Mouse (Mus musculus) lung, postnatal 14 days (tissue): ENCODE measurements around the gene Atp6v0a1.

Experiments used
- DNase-seq: peaks from one replicate; pipeline ENCODE4 v3.0.0; 2021

Atp6v0a1 gene

DNA sequence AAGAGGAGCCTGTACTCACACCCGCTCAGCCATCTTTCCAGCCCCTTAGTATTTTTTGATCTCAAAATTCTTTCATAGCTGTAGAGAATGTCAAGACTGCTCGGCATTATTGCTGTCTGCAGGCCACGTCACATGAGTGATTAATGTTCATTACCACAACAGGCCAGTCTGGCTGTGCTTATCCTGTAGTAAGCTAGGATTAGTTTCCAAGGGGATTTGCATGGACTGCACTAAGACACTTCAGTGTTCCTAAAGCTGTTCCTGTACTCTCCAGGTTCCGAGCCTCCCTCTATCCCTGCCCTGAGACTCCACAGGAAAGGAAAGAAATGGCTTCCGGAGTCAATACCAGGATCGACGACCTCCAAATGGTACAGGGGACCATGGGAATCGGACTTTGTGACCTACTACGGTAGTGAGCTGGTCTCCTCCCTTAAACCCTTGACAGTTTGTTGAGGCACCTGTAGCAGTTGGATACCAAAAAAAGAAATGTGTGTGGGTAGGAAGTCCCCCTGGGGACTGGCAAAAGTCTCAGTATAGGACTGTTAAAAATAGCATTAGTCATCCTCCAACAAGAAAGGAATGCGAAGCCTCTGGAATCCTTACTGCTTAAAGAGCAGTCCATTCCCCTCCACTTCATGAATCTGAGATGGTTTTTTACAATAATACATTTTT, 21.0 kb downstream of the Atp6v0a1 start:
- DNase-seq = no peak

DNA sequence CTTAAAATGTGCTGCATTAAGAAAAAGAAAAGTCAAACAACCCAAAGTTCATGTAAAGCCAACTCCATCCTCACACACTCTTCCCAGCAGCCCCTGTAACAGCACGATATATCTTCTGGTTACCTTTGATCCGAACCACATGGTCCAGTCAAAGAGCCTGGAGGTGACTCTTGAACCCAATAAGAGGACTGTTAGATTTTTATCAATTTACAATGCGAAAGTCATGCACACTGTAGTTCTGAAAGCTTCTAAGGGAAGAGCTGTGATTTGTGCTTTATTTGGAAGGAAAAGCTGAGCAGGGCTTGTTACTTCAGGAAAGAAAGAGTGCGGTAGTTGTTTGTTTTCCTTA, 21.5 kb downstream of the Atp6v0a1 start:
- DNase-seq = no peak

DNA sequence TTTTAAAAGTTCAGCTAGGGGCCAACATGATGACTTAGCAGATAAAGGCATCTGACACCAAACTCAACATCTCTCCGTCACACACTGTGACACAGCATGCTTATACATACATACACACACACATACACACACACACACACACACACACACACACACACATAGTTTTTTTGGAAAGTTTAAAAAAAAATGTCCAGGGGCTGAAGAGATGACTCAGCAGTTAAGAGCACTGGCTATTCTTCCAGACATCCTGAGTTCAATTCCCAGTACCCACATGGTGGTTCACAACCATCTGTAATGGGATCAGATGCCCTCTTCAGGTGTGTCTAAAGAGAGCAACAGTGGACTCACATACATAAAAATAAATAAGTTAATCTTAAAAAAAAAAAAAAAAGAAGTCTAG, 22.2 kb downstream of the Atp6v0a1 start:
- no peak for DNase-seq

DNA sequence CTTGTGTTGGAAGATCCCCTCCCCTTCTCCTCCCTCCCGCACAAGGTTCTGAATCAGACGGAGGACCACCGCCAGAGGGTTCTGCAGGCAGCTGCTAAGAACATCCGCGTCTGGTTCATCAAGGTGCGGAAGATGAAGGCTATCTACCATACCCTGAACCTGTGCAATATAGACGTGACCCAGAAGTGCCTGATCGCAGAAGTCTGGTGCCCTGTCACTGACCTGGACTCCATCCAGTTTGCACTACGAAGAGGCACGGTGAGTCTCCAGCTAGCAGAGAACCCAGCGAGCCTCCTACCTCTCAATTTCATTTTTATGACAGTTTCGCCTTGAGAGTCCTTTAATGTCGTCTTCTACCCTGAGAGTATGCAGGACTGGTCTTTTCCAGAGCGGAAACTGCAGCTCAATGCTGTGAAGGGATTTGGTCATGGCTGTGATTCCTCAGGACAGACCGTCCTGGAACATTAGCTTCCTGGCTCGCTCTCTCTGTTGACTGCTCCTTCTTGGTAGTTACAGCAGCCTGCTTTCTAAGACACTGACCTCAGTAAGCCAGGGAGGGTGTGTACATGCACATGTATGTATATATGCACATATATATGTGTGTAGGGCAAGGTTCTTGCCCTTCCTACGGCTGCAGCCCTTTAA, 24.7 kb downstream of the Atp6v0a1 start:
- DNase-seq = no peak

DNA sequence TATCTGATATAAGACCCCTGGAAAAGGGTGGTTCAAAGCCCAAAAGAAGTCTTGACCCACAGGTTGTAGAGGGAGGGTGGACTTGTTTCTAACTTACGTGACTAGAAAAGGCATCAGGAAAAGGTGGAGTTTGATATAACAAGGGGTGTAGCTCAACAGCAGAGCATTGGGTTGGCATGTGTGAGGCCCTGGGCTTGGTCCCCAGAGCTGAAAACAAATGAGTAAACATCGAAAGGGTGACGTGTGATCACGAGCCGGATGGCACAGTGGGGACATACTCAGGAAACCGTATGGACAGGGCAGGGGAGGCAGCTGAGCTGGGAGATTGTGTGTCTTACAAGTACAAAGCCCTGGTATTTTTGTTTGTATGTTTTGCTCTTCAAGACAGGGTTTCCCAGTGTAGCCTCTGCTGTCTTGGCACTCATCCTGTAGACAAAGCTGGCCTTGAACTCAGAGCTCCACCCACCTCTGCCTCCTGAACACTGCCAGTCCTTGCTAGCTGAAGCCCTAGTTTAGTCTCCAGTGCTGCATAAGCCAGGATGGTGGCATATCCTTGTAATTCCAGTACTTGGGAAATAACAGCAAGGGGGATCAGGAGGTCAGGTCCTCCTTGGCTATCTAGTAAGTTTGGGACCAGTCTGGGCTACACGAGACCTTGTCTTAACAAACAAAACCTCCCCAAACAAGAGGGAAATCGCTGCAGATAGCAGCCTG, 25.5 kb downstream of the Atp6v0a1 start:
- DNase-seq = no peak

DNA sequence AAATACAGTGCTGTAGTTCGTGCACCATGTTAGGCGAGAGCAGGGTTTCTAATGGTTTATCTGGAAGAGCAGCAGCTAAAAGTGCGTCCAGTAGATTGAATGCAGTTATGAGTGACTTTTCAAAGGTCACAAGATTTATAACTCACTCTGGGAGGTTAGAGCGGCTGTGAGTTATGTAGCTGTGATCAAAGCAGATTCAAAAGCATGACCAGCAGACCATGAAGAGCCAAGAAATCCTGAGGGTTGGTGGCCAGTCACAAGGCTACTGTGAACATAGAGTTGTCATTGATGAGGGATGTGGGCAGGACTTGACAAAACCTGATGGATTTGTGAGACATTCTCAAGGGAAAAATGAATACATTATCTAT, 26.1 kb downstream of the Atp6v0a1 start:
- DNase-seq = no peak

DNA sequence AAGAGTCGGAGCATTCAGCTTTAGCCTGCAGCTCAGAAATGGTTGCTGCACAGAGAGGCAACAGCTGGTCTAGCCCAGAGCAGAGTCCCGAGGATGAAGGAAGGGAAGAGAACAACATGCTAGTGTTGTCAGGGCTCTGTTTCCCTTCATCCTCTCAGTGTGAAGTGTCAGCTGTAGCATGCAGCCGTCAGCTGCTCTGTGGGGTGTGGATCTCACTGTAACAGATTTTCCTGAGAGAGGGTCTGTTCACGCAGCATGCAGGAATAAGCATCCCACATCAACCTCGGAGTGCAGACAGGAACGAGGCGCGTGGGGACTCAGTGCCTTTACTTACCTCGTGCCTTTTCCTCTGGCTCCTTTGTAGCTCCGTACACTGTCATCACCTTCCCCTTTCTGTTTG, 28.5 kb downstream of the Atp6v0a1 start:
- DNase-seq = no peak

DNA sequence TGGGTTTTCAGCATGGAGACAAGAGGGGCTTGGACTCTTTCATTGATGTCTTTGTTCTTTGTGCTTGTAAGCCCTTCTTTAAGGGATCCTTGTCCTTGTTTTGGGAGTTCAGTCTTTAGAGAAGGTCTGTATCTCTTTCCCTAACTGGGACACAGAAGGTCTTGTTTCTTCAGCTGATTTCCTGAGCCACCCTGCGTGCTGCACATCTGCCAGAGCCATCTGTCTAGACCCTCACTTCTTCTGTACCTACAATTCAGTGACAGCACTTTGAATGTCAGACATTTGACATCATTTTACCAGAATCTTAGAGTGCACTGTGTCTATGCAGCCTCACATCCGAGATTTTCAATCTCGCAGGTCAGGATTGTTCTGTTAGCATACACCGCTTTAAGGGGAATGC, 36.6 kb downstream of the Atp6v0a1 start:
- DNase-seq = no peak

DNA sequence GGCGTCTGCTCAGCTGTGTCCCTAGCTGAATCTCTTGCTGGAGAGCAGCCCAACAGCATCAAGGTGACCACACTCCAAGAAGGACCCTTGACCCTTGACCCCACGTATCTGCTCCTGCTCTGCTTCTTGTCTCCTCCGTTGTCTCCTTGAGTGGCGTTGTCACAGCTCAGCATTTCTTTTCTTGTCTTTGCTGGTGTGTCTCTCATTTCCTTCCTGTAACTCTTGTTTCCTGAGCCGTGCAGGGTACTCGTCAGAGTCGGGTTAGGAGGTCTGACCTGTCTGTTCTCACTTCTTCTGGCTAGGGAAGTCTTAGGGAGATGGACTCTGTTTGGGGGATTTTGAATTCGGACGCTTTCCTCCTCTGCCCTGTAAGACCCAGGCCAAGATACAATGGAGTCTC, 37.2 kb downstream of the Atp6v0a1 start:
- no peak for DNase-seq

DNA sequence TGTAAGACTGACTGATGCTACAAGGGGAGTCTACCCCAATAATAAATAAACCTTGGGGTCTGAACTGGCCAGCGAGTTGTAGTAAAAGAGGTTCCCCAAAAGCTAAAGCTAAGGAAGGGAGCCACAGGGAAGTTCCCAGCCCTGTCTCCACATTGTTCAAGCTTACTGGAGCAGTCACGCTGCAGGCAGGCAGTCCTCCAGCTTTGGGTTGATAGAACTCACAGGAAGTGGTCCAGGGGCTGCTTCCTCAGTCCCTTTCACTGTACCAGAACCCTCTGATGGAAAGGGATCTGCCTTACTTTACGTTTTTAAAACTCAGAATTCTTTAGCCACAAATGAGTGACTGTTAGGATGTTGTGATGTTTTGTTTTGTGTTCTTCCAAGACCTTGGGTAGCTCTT, 38.2 kb downstream of the Atp6v0a1 start:
- no peak for DNase-seq

DNA sequence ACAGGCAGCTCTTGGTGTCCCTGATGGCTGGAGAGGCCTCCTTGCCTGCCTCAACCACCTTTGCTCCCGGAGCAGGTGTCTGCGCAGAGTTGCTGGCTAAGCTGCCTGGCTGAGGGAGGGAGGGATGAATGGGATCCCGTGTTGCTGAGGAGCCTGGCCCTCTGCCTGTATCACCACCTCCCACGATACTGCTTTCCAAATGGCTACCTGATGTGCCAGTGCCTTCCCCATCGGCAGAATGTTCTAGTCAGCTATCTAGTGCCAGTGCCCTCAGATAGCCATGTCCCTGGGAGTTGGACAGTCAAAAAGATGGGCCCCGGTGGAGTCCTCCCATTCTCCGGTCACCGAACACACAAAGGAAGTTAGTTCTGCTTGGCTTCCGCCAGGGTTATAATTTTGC, 41.1 kb downstream of the Atp6v0a1 start:
- no peak for DNase-seq

DNA sequence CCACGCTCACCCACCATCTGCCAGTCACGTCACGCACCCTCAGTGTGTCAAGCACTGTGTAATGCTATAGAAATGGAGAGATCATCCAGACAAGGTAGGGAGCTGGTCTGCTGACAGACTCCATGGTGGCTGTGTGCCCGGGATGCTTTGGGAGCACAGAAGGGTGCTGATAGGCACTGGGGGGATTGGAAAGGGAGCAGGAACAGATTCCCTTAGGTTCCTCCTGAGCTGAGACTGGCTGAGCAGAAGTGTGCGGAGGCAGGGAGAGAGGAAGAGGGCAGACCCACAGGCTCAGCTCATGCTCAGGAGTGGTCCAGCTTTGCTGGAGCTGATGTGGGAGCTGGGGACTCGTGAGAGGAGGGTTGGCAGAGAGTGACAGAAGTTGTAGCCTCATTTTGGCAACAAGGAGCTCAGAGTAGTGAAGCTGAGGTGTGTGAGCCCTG, 41.8 kb downstream of the Atp6v0a1 start:
- no peak for DNase-seq

DNA sequence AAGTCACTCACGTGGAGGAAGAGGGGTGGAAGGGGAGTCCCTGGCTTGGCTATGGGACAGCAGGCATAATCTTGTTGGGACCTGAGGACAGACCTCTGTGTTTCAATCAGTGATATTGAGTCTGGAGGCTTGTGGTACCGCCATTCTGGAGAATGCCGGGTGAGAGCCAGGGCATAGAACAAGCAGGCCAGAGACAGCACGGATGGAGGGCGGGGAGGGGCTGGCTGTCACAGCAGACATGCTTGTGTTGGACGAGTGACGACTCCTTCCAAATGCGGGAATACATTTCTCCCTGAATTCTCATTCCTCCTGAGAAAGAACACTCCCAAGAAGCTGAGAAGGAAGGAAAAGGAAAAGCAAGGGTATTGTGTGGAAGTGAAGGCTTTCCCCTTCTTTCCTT, 42.4 kb downstream of the Atp6v0a1 start:
- no peak for DNase-seq

DNA sequence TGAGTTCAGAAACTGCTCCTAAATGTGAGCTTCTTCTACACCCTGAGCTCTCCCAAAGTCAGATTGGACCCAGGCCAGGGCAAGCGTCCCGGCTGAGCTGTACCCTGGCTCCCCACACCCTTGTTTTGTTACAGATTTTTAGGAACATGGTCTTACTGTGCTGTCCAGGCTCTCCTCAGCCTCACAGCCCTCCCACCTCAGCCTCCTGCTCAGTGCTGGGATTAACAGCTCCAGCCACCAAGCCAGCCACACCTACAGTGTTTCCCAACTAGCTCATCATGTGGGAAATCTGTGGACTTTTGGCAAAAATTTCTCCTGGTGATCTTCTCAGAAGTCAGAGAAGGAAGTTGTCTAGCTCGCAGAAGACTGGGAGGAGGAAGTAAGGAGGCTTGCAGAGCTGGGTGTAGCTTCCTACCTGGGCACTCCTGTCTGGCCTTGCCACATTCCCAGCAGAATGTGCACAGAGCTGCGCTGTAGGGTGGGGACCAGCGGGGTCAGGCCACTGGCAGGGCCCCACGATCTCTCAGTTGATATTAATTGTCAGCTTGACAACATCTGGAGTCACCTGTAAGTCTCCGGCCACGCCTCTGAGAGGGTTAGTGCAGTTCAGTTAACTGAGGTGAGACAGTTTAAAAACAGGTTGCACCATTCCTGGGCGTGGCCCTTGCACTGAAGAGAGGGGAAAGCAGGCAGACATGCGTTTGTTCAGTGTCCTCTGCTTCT, 43.7 kb downstream of the Atp6v0a1 start:
- DNase-seq = peak; percentile 67

DNA sequence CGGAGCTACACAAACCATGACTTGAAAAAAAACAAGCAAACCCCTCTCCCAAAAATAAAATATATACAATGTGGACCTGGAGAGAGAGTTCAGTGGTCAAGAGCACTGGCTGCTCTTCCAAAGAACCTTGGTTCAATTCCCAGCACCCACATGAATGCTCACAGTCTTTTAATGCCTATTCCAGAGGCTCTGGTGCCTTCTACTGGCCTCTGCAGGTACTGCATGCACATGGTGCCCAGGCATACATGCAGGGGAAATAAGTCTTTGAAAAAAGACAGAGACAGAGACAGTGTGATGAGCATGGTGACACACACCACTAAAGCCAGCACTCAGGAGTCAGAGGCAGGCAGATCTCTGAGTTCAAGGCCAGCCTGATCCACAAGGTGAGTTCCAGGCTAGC, 44.7 kb downstream of the Atp6v0a1 start:
- DNase-seq = no peak

DNA sequence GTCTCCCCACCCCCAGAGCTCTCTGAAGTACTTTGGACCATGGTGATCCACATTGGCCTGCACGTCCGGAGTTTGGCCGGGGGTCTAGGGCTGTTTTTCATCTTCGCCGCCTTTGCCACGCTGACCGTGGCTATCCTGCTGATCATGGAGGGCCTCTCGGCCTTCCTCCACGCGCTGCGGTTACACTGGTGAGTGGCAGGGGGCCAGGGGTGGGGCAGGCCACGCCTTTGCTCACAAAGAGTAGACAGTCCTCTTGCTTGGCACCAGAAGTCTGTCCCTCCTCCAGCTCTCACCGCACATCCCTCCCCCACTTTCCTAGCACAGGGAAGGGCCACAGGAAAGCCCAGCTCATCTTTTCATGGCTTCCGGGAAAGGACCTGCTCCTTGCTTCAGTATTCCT, 46.2 kb downstream of the Atp6v0a1 start:
- peak; percentile 49 for DNase-seq

DNA sequence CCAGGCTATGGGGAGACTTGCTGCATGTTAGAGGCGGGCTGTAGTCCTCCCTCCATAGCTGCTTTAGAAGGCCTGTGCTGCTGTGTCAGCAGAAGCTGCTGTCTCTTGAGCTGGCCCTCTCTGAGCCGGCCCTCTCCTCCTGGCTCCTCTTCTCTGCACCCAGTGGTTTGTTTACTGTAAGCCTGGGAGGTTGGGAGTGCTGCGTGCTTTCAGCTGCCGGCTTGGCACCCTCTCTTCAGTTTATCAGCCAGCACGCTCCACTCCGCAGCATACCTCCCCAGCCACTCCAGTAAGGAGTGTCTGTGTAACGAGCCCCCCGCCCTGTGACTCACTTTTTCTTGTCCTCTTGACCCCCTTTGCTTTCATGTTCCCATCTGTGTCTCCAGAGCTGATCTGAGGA, 47.6 kb downstream of the Atp6v0a1 start:
- DNase-seq = peak; percentile 71

DNA sequence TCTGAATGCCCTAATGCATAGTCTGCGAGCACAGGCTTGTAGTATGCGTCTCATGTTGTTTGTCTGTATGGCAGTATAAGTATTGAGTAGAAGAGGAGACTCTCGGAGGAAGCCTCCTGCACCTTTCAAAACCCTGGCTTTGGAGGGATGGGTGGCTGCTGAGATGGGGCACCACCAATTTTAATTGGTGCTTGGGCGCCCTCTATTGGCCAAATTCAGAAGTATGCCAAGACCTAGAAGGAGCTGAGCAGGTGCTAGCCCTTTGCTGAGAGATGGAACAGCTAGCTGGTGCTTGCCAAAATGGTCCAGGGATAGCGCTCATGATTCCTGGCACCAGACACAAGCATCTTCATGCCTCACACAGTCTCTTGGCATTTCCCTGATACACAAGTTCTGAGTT, 48.6 kb downstream of the Atp6v0a1 start:
- peak; percentile 96 for DNase-seq

DNA sequence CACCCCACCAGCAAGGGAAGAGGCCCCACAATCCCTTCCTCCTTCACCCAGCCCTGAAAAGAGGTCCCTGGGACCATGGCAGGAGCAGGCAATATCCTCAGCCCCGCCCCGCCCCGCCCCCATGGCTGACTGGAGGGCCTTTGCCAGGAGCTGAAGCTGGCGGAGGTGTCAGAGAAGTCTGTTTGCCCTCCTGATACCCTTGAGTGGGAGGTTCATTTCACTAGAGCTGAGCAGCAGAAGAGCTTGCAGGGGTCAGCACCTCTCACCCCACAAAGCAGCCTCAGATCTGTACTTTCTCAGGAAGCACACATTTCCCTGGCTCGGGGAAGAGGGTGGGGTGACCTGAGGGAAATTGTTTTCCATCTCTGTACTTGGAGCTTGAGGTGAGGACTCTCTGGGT, 49.5 kb downstream of the Atp6v0a1 start:
- DNase-seq = no peak

DNA sequence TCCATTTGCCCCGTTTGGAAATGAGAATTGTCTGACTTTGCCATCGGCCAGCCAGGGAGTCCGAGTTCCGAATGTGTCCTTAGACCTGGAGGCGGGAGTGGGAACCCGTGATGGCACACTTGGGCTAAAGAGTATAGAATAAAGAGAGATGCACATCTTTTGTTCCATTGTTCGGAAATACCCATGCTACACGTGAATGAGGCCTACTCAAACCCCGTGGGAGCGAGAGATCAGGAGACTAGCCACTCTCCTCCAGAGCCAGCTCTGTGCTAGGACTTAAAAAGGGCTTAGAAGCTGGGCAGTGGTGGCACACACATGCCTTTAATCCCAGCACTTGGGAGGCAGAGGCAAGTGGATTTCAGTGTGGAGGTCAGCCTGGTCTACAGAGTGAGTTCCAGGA, 50.2 kb downstream of the Atp6v0a1 start:
- DNase-seq = no peak

DNA sequence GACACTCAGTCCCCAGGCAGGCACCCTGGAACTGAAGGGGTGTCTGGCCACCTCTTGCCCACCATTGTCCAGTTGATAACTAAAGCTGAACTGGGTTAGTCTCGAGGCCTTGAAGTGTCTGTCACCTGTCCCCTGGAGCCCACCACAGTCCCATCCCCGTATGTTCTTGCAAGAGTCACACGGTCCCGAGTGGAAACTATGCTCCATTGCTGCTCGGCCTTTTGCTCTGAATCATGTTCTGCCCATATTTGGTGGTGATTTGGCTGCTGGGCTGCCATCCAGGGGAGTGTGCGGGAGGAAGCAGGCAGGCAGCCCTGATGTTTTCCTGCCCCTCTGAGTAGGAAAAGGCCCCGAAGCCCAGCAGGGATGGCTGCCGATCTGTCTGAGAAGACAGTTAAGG, 50.9 kb downstream of the Atp6v0a1 start:
- DNase-seq = peak; percentile 79

DNA sequence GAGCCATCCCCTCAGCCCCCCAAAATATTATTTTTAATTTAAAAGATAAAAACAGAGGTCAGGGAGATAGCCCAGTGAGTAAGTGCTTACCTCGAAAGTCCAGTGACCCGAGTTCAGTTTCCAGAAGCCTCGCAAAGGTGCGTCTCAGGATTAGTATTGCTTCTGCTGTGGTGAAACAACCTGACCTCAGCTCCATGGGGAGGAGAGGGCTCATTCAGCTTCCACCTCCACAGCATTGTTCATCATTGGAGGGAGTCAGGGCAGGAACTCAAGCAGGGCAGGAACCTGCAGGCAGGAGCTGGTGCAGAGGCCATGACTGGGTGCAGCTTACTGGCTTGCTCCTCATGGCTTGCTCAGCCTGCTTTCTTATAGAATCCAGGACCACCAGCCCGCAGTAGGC, 51.8 kb downstream of the Atp6v0a1 start:
- no peak for DNase-seq

DNA sequence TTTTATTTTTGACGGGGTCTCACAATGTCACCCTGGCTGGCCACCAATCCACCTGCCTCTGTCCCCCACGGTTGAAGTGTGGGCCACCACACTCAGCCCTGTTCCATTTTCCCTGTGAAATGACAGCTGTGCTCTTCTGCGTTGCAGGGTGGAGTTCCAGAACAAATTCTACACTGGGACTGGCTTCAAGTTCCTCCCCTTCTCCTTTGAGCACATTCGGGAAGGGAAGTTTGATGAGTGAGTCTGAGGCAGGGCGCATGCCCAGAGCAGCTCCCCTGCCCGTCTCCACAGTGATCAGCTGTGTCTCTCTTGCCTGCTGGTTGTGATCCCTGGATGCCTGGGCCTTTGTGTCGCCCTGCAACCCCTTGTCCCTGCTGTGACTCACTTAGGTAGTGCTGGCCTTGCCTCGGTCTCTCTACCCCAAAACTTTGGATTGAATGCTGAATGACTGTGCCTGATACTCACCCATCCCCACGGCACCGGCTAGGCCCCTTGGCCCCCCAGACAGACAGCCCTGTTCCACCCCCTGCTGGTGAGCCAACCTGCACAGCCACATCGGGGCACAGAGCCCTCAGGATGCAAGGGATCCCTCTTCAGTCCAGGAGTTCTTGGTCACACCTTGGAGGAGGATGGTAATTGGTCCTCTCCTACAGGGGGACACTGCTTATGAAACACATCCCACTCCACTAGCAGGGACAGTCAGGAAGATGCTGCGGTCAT, 53.1 kb downstream of the Atp6v0a1 start:
- peak; percentile 63 for DNase-seq
